8 mouse cellular contexts compared by ENCODE assay signal in genomic region chr9:107628721-107629410, GRCm38 (mm10). TPM values are rescaled to one million over a fixed set of nuclear protein-coding genes. Genes with fewer than 3 reads are reported as not detected.
A peak's percentile ranks its signal among the peaks of the same experiment; 100 is the strongest.
DNase-seq lines count a peak whose midpoint lies in the region; ATAC-seq and TF ChIP-seq lines count a peak whose summit lies in the region.

No protein-coding gene starts in this region.

- H3K4me3 ChIP-seq in gastrocnemius, adult 2 months = peak overlapping the region; percentile 98
- no peak overlapping the region for H3K4me3 ChIP-seq in embryonic facial prominence, embryonic 11.5 days (ENCODE audit: low read depth, low read length)
- H3K4me3 ChIP-seq in limb, embryonic 12.5 days (replicated peaks) = no peak overlapping the region
- H3K4me3 ChIP-seq in midbrain, embryonic 14.5 days (replicated peaks; ENCODE audit: low read depth, low read length) = 0 out of 2 replicates have a peak overlapping the region, but pooled peaks have one; percentile 8

- no peak for TF ChIP-seq CTCF in gastrocnemius, adult 2 months (IDR thresholded peaks at IDR 0.05)

- no peaks in the 10 kb centered on the region for H3K36me3 ChIP-seq in embryonic facial prominence, embryonic 11.5 days (replicated peaks; ENCODE audit: control insufficient read depth, insufficient read depth, low read depth, low read length)
- peaks cover 50% of the 10 kb centered on the region for H3K36me3 ChIP-seq in limb, embryonic 12.5 days
- H3K36me3 ChIP-seq in midbrain, embryonic 14.5 days (ENCODE audit: control insufficient read depth, insufficient read depth, low read length) = peaks cover 11% of the 10 kb centered on the region

- H3K4me2 ChIP-seq in embryonic facial prominence, embryonic 11.5 days (ENCODE audit: low read depth, low read length) = peak overlapping the region; percentile 13
- peak overlapping the region; percentile 38 for H3K4me2 ChIP-seq in limb, embryonic 12.5 days
- peak overlapping the region; percentile 85 for H3K4me2 ChIP-seq in midbrain, embryonic 14.5 days (ENCODE audit: low read length)

- peak overlapping the region; percentile 58 for H3K9ac ChIP-seq in embryonic facial prominence, embryonic 11.5 days (replicated peaks; ENCODE audit: low read length)
- peak overlapping the region; percentile 60 for H3K9ac ChIP-seq in limb, embryonic 12.5 days (replicated peaks)
- H3K9ac ChIP-seq in midbrain, embryonic 14.5 days (replicated peaks; ENCODE audit: low read length) = peak overlapping the region; percentile 56; the same call in 1 of the 2 replicates

- intact Hi-C loops in gastrocnemius, adult 2 months (cut with DNase I) = no loop called here

- WGBS in embryonic facial prominence, embryonic 11.5 days = 49% methylated on average over 15 of the region's 15 CpGs
- 43% methylated on average over 14 of the region's 15 CpGs for WGBS in limb, embryonic 12.5 days
- WGBS in midbrain, embryonic 14.5 days = 28% methylated on average over 15 of the region's 15 CpGs

- no peaks in the 10 kb centered on the region for H3K27me3 ChIP-seq in embryonic facial prominence, embryonic 11.5 days (ENCODE audit: control insufficient read depth, insufficient read depth, low read length)
- H3K27me3 ChIP-seq in limb, embryonic 12.5 days = no peaks in the 10 kb centered on the region
- H3K27me3 ChIP-seq in midbrain, embryonic 14.5 days (ENCODE audit: control insufficient read depth, insufficient read depth, low read length) = no peaks in the 10 kb centered on the region

- peak; percentile 60 for DNase-seq in gastrocnemius, adult 2 months
- no peak for DNase-seq in gastrocnemius, adult 18-20 months (ENCODE audit: low spot score)
- DNase-seq in embryonic facial prominence, embryonic 11.5 days (ENCODE audit: low spot score) = peak; percentile 28
- no peak for DNase-seq in midbrain, embryonic 14.5 days
- no peak for DNase-seq in right cerebral cortex, postnatal 36 days (ENCODE audit: low spot score in 2 of 2)
- DNase-seq in frontal cortex, postnatal 25 days (ENCODE audit: low spot score in 2 of 2) = no peak

- no peak for ATAC-seq in embryonic facial prominence, embryonic 11.5 days (replicated peaks; ENCODE audit: insufficient number of reproducible peaks, low FRiP score, low TSS enrichment, low read depth)
- ATAC-seq in hematopoietic stem cell, adult 5-6 weeks (replicated peaks in 1 of 2; ENCODE audit: insufficient read depth in 1 of 2, low FRiP score in 2 of 2, low TSS enrichment in 1 of 2, low read depth in 1 of 2, poor library complexity in 2 of 2, severe bottlenecking in 2 of 2) = peak; percentile 67 to 71
- no peak for ATAC-seq in limb, embryonic 12.5 days (ENCODE audit: insufficient number of reproducible peaks, insufficient read depth, low FRiP score, low TSS enrichment, low read depth)
- ATAC-seq in midbrain, embryonic 14.5 days (ENCODE audit: low FRiP score, low TSS enrichment) = no peak

- H3K27ac ChIP-seq in gastrocnemius, adult 2 months = peak overlapping the region; percentile 94
- peak overlapping the region; percentile 95 for H3K27ac ChIP-seq in embryonic facial prominence, embryonic 11.5 days (replicated peaks; ENCODE audit: low read depth, low read length)
- peak overlapping the region; percentile 94 for H3K27ac ChIP-seq in limb, embryonic 12.5 days
- peak overlapping the region; percentile 99 for H3K27ac ChIP-seq in midbrain, embryonic 14.5 days (replicated peaks; ENCODE audit: low read depth, low read length)

- no peaks in the 10 kb centered on the region for H3K9me3 ChIP-seq in embryonic facial prominence, embryonic 11.5 days (replicated peaks; ENCODE audit: control insufficient read depth, low read length)
- no peaks in the 10 kb centered on the region for H3K9me3 ChIP-seq in limb, embryonic 12.5 days
- no peaks in the 10 kb centered on the region for H3K9me3 ChIP-seq in midbrain, embryonic 14.5 days (ENCODE audit: control insufficient read depth, low read length)

- peaks cover 35% of the 10 kb centered on the region for H3K4me1 ChIP-seq in embryonic facial prominence, embryonic 11.5 days (ENCODE audit: control insufficient read depth, insufficient read depth, low read length)
- peaks cover 75% of the 10 kb centered on the region for H3K4me1 ChIP-seq in limb, embryonic 12.5 days (replicated peaks)
- H3K4me1 ChIP-seq in midbrain, embryonic 14.5 days (ENCODE audit: control insufficient read depth, insufficient read depth, low read length) = peaks cover 82% of the 10 kb centered on the region

RNA-seq across cellular contexts. Expression of gene Gnai2, which starts 6.3 kb away (rescaled TPM):
- 10 to 100 TPM; 59.9 to 77.7 TPM for total RNA-seq in gastrocnemius, adult 2 months (2021)
- 10 to 100 TPM; 59.3 to 75.5 TPM for total RNA-seq in gastrocnemius, adult 18-20 months (2021)
- 369 and 379 TPM in 2 replicates for polyA plus RNA-seq in embryonic facial prominence, embryonic 11.5 days (2014; fragmentation: Nextera tagmentation; extraction: Ambion mirVana)
- 345 and 415 TPM in 2 replicates for total RNA-seq in hematopoietic stem cell, adult 5-6 weeks (2017)
- 400 and 416 TPM in 2 replicates for polyA plus RNA-seq in limb, embryonic 12.5 days (2016; fragmentation: Nextera tagmentation; extraction: Ambion mirVana)
- polyA plus RNA-seq in midbrain, embryonic 14.5 days (2014; fragmentation: Nextera tagmentation; extraction: Ambion mirVana) = 284 and 326 TPM in 2 replicates

RNA-seq across cellular contexts. Expression of gene Sema3b, which starts 19.8 kb away (rescaled TPM):
- 10 to 100 TPM; 11.2 to 17.9 TPM for total RNA-seq in gastrocnemius, adult 2 months (2021)
- 10 to 100 TPM; 11.0 to 11.4 TPM for total RNA-seq in gastrocnemius, adult 18-20 months (2021)
- 1.1 and 1.3 TPM in 2 replicates for polyA plus RNA-seq in embryonic facial prominence, embryonic 11.5 days (2014; fragmentation: Nextera tagmentation; extraction: Ambion mirVana)
- not detected in 2 replicates for total RNA-seq in hematopoietic stem cell, adult 5-6 weeks (2017)
- 8.1 and 9.1 TPM in 2 replicates for polyA plus RNA-seq in limb, embryonic 12.5 days (2016; fragmentation: Nextera tagmentation; extraction: Ambion mirVana)
- 1.5 and 3.2 TPM in 2 replicates for polyA plus RNA-seq in midbrain, embryonic 14.5 days (2014; fragmentation: Nextera tagmentation; extraction: Ambion mirVana)

RNA-seq across cellular contexts. Expression of gene Slc38a3, which starts 40.5 kb away (rescaled TPM):
- 10 to 100 TPM; 60.8 to 94.7 TPM for total RNA-seq in gastrocnemius, adult 2 months (2021)
- 10 to 100 TPM; 57.7 to 62.0 TPM for total RNA-seq in gastrocnemius, adult 18-20 months (2021)
- polyA plus RNA-seq in embryonic facial prominence, embryonic 11.5 days (2014; fragmentation: Nextera tagmentation; extraction: Ambion mirVana) = 7.0 and 7.6 TPM in 2 replicates
- total RNA-seq in hematopoietic stem cell, adult 5-6 weeks (2017) = not detected in 2 replicates
- 3.5 and 5.0 TPM in 2 replicates for polyA plus RNA-seq in limb, embryonic 12.5 days (2016; fragmentation: Nextera tagmentation; extraction: Ambion mirVana)
- polyA plus RNA-seq in midbrain, embryonic 14.5 days (2014; fragmentation: Nextera tagmentation; extraction: Ambion mirVana) = 20.4 and 31.9 TPM in 2 replicates

RNA-seq across cellular contexts. Expression of gene Ifrd2, which starts 41.4 kb away (rescaled TPM):
- 10 to 100 TPM; 48.5 to 50.4 TPM for total RNA-seq in gastrocnemius, adult 2 months (2021)
- total RNA-seq in gastrocnemius, adult 18-20 months (2021) = 10 to 100 TPM; 44.6 to 49.7 TPM
- polyA plus RNA-seq in embryonic facial prominence, embryonic 11.5 days (2014; fragmentation: Nextera tagmentation; extraction: Ambion mirVana) = 42.3 and 42.9 TPM in 2 replicates
- total RNA-seq in hematopoietic stem cell, adult 5-6 weeks (2017) = 49.8 and 62.7 TPM in 2 replicates
- polyA plus RNA-seq in limb, embryonic 12.5 days (2016; fragmentation: Nextera tagmentation; extraction: Ambion mirVana) = 38.5 and 40.2 TPM in 2 replicates
- polyA plus RNA-seq in midbrain, embryonic 14.5 days (2014; fragmentation: Nextera tagmentation; extraction: Ambion mirVana) = 14.5 and 15.7 TPM in 2 replicates

RNA-seq across cellular contexts. Expression of gene Hyal3, which starts 48.2 kb away (rescaled TPM):
- total RNA-seq in gastrocnemius, adult 2 months (2021) = under 1 TPM; 0.22 to 0.33 TPM
- total RNA-seq in gastrocnemius, adult 18-20 months (2021) = under 1 TPM; 0.19 to 0.23 TPM
- polyA plus RNA-seq in embryonic facial prominence, embryonic 11.5 days (2014; fragmentation: Nextera tagmentation; extraction: Ambion mirVana) = 0.66 TPM in 2 replicates
- total RNA-seq in hematopoietic stem cell, adult 5-6 weeks (2017) = 0.35 and 3.9 TPM in 2 replicates
- polyA plus RNA-seq in limb, embryonic 12.5 days (2016; fragmentation: Nextera tagmentation; extraction: Ambion mirVana) = 1.3 and 1.4 TPM in 2 replicates
- polyA plus RNA-seq in midbrain, embryonic 14.5 days (2014; fragmentation: Nextera tagmentation; extraction: Ambion mirVana) = 0.89 and 1.4 TPM in 2 replicates

Comparison
In these comparisons a context has a peak if more than half of its experiments do, and no peak if none do; other contexts are left out.
1. DNase-seq: peak in gastrocnemius, adult 2 months (single experiment) and embryonic facial prominence, embryonic 11.5 days (single experiment); none in gastrocnemius, adult 18-20 months (single experiment), midbrain, embryonic 14.5 days (single experiment), right cerebral cortex, postnatal 36 days (0 of 2) and frontal cortex, postnatal 25 days (0 of 2).
2. H3K4me3 ChIP-seq: peak in gastrocnemius, adult 2 months (single experiment) and midbrain, embryonic 14.5 days (single experiment); none in embryonic facial prominence, embryonic 11.5 days (single experiment) and limb, embryonic 12.5 days (single experiment).
3. ATAC-seq: peak in hematopoietic stem cell, adult 5-6 weeks (2 of 2); none in embryonic facial prominence, embryonic 11.5 days (single experiment), limb, embryonic 12.5 days (single experiment) and midbrain, embryonic 14.5 days (single experiment).
4. H3K4me2 ChIP-seq: peak in every context shown above with its lines; median percentile 85 in midbrain, embryonic 14.5 days; 38 in limb, embryonic 12.5 days; 13 in embryonic facial prominence, embryonic 11.5 days.
5. RNA of gene Sema3b, which starts 19.8 kb away (total RNA-seq): 11.2 to 17.9 TPM in gastrocnemius, adult 2 months and 11.0 to 11.4 TPM in gastrocnemius, adult 18-20 months; not detected in hematopoietic stem cell, adult 5-6 weeks; every median in the first group is over 10 times any median in the second.
6. RNA of gene Slc38a3, which starts 40.5 kb away (total RNA-seq): 60.8 to 94.7 TPM in gastrocnemius, adult 2 months and 57.7 to 62.0 TPM in gastrocnemius, adult 18-20 months; not detected in hematopoietic stem cell, adult 5-6 weeks; every median in the first group is over 10 times any median in the second.
7. Peak in every context shown above with its lines, with median percentiles within 50 percentile points of each other: H3K27ac ChIP-seq and H3K9ac ChIP-seq.